Mouse (Mus musculus) midbrain, embryonic 15.5 days (tissue): ENCODE results near the gene Cox20. TPM values are rescaled to one million over a fixed set of nuclear protein-coding genes. Genes with fewer than 3 reads are reported as not detected.
A peak's percentile ranks its signal among the peaks of the same experiment; 100 is the strongest.

ENCODE experiments used
- ATAC-seq: fragments of 200-750 bp; cut with Nextera tagmentation; replicated peaks from 2 replicates; pipeline ENCODE4 v1.8.0; 2017; ENCODE audit warnings: moderate TSS enrichment
- H3K27ac ChIP-seq: fragments of 300-500 bp; sonication (generic); 2 replicates; pipeline ENCODE4 v1.5.1; 2015; ENCODE audit warnings: mild to moderate bottlenecking, inconsistent platforms
- H3K27me3 ChIP-seq: fragments of 300-500 bp; sonication (generic); replicated peaks from 2 replicates; pipeline ENCODE4 v1.6.1; 2015; ENCODE audit warnings: inconsistent platforms
- H3K36me3 ChIP-seq: fragments of 300-500 bp; sonication (generic); replicated peaks from 2 replicates; pipeline ENCODE4 v1.6.1; 2015; ENCODE audit warnings: inconsistent platforms
- H3K4me1 ChIP-seq: fragments of 300-500 bp; sonication (generic); 2 replicates; pipeline ENCODE4 v1.6.1; 2015; ENCODE audit warnings: inconsistent platforms
- H3K4me2 ChIP-seq: fragments of 300-500 bp; sonication (generic); 2 replicates; pipeline ENCODE4 v1.6.1; 2015; ENCODE audit warnings: inconsistent platforms, mild to moderate bottlenecking, moderate library complexity
- H3K4me3 ChIP-seq: fragments of 300-500 bp; sonication (generic); 2 replicates; pipeline ENCODE4 v1.5.1; 2015; ENCODE audit warnings: mild to moderate bottlenecking, inconsistent platforms
- H3K9ac ChIP-seq: fragments of 300-500 bp; sonication (generic); 2 replicates; pipeline ENCODE4 v1.6.1; 2015; ENCODE audit warnings: mild to moderate bottlenecking, inconsistent platforms
- H3K9me3 ChIP-seq: fragments of 300-500 bp; sonication (generic); 2 replicates; pipeline ENCODE4 v1.6.1; 2016; ENCODE audit warnings: inconsistent platforms
- WGBS: fragments of 180-500 bp; shearing (Covaris S2); methylation state at CpG from one replicate; pipeline ENCODE4 v1.1.7; 2015; ENCODE audit warnings: mixed read lengths; 5-methylcytosine and 5-hydroxymethylcytosine counted together
- polyA plus RNA-seq: library from polyadenylated mRNA; unstranded; fragments of >200 nt; fragmentation: Nextera tagmentation; extraction: Ambion mirVana; gene quantifications from 2 replicates; pipeline ENCODE4 v1.2.1, GENCODE M21; 2015

The Cox20 gene
- polyA plus RNA-seq, 1 experiment from 2014 or later: 107 TPM

GRCm38 (mm10) chr1:178303425-178303824 is 15.5 kb upstream of the Cox20 start:
- no peaks in the 10 kb centered on the region for H3K27me3 ChIP-seq
- no peaks in the 10 kb centered on the region for H3K9me3 ChIP-seq
- H3K36me3 ChIP-seq: no peaks in the 10 kb centered on the region
- H3K4me1 ChIP-seq: no peaks in the 10 kb centered on the region
- no peak overlapping the region for H3K9ac ChIP-seq
- no peak overlapping the region for H3K4me3 ChIP-seq
- WGBS: 17% methylated on average over 3 of the region's 3 CpGs
- no peak for ATAC-seq
- no peak overlapping the region for H3K27ac ChIP-seq
- no peak overlapping the region for H3K4me2 ChIP-seq

GRCm38 (mm10) chr1:178309487-178309886 is 9.4 kb upstream of the Cox20 start:
- WGBS: 70% methylated on average over 2 of the region's 2 CpGs
- Histone ChIP-seq H3K4me2 (no peak overlapping the region), H3K36me3 (no peaks in the 10 kb centered on the region), H3K27ac (no peak overlapping the region), H3K27me3 (no peaks in the 10 kb centered on the region), H3K9me3 (no peaks in the 10 kb centered on the region), H3K9ac (no peak overlapping the region), H3K4me3 (no peak overlapping the region), H3K4me1 (no peaks in the 10 kb centered on the region)
- ATAC-seq: no peak

GRCm38 (mm10) chr1:178310128-178310527 is 8.8 kb upstream of the Cox20 start:
- no peak overlapping the region for H3K27ac ChIP-seq
- no peak overlapping the region for H3K9ac ChIP-seq
- no peaks in the 10 kb centered on the region for H3K27me3 ChIP-seq
- WGBS: 80% methylated on average over 1 of the region's 1 CpGs
- H3K4me3 ChIP-seq: no peak overlapping the region
- H3K36me3 ChIP-seq: no peaks in the 10 kb centered on the region
- H3K4me1 ChIP-seq: no peaks in the 10 kb centered on the region
- no peak for ATAC-seq
- H3K4me2 ChIP-seq: no peak overlapping the region
- no peaks in the 10 kb centered on the region for H3K9me3 ChIP-seq

- H3K27ac ChIP-seq: no peak overlapping the region
- no peaks in the 10 kb centered on the region for H3K36me3 ChIP-seq
- WGBS: 97% methylated on average over 1 of the region's 1 CpGs
- H3K4me2 ChIP-seq: no peak overlapping the region
- no peak overlapping the region for H3K9ac ChIP-seq
- ATAC-seq: no peak
- H3K4me1 ChIP-seq: peaks cover 12% of the 10 kb centered on the region
- H3K27me3 ChIP-seq: no peaks in the 10 kb centered on the region
- no peaks in the 10 kb centered on the region for H3K9me3 ChIP-seq
- no peak overlapping the region for H3K4me3 ChIP-seq
Observed at GRCm38 (mm10) chr1:178313039-178313597, 5.8 kb upstream of the Cox20 start.

- WGBS: 88% methylated on average over 2 of the region's 2 CpGs
- no peak for ATAC-seq
- no peaks in the 10 kb centered on the region for H3K27me3 ChIP-seq
- H3K4me3 ChIP-seq: no peak overlapping the region
- no peaks in the 10 kb centered on the region for H3K36me3 ChIP-seq
- no peak overlapping the region for H3K9ac ChIP-seq
- no peaks in the 10 kb centered on the region for H3K9me3 ChIP-seq
- peaks cover 12% of the 10 kb centered on the region for H3K4me1 ChIP-seq
- no peak overlapping the region for H3K4me2 ChIP-seq
- no peak overlapping the region for H3K27ac ChIP-seq
Observed at GRCm38 (mm10) chr1:178314236-178314635, 4.7 kb upstream of the Cox20 start.

- no peak for ATAC-seq
- peak overlapping the region; percentile 90 for H3K9ac ChIP-seq
- H3K27me3 ChIP-seq: no peaks in the 10 kb centered on the region
- H3K4me2 ChIP-seq: peak overlapping the region; percentile 63
- H3K27ac ChIP-seq: peak overlapping the region; percentile 100
- H3K4me1 ChIP-seq: peaks cover 37% of the 10 kb centered on the region
- no peaks in the 10 kb centered on the region for H3K9me3 ChIP-seq
- peak overlapping the region; percentile 58 for H3K4me3 ChIP-seq
- 26% methylated on average over 10 of the region's 10 CpGs for WGBS
- peaks cover 6% of the 10 kb centered on the region; the same call in 1 of the 2 replicates for H3K36me3 ChIP-seq
Observed at GRCm38 (mm10) chr1:178317275-178318001, 1.5 kb upstream of the Cox20 start.

DNA sequence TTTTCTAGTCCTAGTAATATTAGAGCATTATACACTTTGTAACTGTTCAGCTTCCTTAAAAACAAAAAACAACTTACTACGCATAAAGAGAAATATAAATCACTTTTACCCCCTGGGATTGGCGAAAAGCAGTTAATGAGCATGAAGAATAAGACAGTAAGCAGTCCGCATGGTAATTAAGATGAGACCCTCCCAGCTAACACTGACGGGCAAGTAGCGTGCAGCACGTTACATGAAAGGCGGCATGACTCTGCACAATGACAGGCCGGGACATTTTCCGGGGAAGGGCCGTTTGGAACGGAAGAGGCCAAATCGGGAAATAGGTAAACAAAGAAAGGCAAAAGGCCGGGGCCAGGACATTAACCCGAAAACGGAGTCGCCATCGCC is 935 bp upstream of the Cox20 start:
- peaks cover 37% of the 10 kb centered on the region for H3K4me1 ChIP-seq
- peak; percentile 83 for ATAC-seq
- under 1% methylated on average over 17 of the region's 17 CpGs for WGBS

DNA sequence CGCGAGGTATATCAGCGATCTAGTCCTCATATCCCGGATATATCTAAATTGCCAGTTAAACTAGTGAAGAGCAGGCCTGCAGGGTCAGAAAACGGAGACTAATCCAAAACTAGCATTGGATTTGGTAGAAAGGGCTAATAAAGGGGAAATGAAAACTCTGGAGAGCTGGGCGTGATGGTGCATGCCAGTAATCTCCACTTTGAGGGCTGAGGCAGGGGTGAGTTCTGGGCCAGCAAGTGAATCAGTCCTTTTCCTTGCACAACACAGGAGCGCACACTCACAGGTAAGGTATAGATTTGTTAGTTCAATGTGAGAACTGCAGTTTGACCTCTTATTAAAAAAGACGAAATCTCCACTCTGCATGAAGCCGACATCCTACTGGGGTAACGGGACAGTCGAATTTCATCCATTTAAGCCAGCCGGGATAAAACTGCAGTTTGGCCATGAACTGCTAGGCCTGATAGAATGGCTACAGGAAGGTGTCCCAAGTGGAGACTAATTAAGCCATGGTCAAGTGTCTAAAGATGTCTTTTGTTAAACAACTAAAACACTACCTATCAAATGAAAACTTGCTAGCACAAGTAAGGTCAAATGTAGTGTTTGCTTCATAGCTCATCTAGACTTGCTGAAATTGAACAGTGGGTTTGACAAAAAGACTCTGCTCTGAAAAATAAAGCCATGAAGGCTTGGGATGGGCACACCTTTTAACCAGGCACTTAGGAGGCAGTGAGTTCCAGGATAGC is 536 bp downstream of the Cox20 start:
- peak overlapping the region; percentile 100 for H3K27ac ChIP-seq
- H3K36me3 ChIP-seq: peaks cover 21% of the 10 kb centered on the region; the same call in 1 of the 2 replicates
- no peaks in the 10 kb centered on the region for H3K9me3 ChIP-seq
- H3K4me3 ChIP-seq: peak overlapping the region; percentile 58
- peak overlapping the region; percentile 90 for H3K9ac ChIP-seq
- H3K4me2 ChIP-seq: peak overlapping the region; percentile 63
- under 1% methylated on average over 12 of the region's 12 CpGs for WGBS
- H3K4me1 ChIP-seq: peaks cover 37% of the 10 kb centered on the region
- H3K27me3 ChIP-seq: no peaks in the 10 kb centered on the region
- peak; percentile 26; the same call in 1 of the 2 replicates for ATAC-seq

More for the DNA sequence above, 935 bp upstream of the Cox20 start:
- Histone ChIP-seq H3K4me2 (peak overlapping the region; percentile 63), H3K9ac (peak overlapping the region; percentile 90), H3K36me3 (peaks cover 12% of the 10 kb centered on the region; the same call in 1 of the 2 replicates), H3K27me3 (no peaks in the 10 kb centered on the region), H3K4me3 (peak overlapping the region; percentile 58), H3K27ac (peak overlapping the region; percentile 100), H3K9me3 (no peaks in the 10 kb centered on the region)

GRCm38 (mm10) chr1:178320038-178320722 is 1.2 kb downstream of the Cox20 start:
- Histone ChIP-seq H3K9me3 (no peaks in the 10 kb centered on the region), H3K36me3 (peaks cover 21% of the 10 kb centered on the region; the same call in 1 of the 2 replicates), H3K9ac (peak overlapping the region; percentile 90), H3K4me3 (peak overlapping the region; percentile 58), H3K27me3 (no peaks in the 10 kb centered on the region), H3K27ac (peak overlapping the region; percentile 100), H3K4me1 (peaks cover 37% of the 10 kb centered on the region), H3K4me2 (peak overlapping the region; percentile 63)
- no peak for ATAC-seq
- WGBS: 14% methylated on average over 8 of the region's 8 CpGs

DNA sequence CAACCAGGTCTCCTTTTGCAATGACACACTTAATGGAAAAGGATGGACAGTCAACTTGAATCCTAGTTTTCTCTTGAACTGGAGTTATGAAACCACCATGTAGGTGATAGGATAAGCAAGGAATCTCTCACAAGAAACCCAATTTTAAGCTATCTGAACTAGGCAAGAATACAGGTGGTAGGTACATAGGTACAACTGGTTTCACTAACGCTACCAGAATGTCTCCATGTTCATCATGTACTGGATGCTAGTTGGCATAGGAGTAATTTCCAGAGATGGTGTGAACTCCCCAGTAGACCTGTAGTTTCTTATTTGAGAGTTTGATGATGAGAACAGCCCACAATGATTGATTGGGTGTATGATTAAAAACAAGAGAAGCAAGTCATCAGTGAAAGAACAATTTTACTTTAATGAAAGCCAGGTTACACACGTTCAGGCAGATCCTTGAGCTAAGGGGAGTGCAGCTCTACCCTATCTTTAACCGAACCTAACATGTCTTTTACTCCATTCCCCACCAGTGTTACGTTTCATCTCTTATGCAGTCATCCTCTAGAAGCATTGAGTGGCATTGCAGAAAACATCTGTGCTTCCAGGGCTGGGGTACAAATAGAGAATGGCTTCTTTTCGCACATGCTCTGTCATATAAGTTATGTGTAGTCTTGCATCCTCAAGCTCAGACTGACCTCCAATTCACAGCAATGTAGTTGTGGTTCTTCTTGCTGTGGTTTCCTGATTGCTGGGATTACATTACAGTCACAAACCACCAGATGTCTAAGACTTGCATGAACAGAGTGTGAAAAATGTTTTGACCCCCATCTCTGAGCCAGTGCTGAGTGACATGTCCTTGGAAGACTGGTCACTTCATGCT is 2.0 kb downstream of the Cox20 start:
- Histone ChIP-seq H3K27ac (peak overlapping the region; percentile 100), H3K4me2 (peak overlapping the region; percentile 63), H3K36me3 (peaks cover 21% of the 10 kb centered on the region; the same call in 1 of the 2 replicates), H3K4me1 (peaks cover 37% of the 10 kb centered on the region), H3K9ac (peak overlapping the region; percentile 90), H3K9me3 (no peaks in the 10 kb centered on the region), H3K4me3 (peak overlapping the region; percentile 58), H3K27me3 (no peaks in the 10 kb centered on the region)
- 47% methylated on average over 5 of the region's 5 CpGs for WGBS
- no peak for ATAC-seq

- Histone ChIP-seq H3K27ac (no peak overlapping the region), H3K9ac (0 out of 2 replicates have a peak overlapping the region, but pooled peaks have one; percentile 6), H3K36me3 (peaks cover 21% of the 10 kb centered on the region; the same call in 1 of the 2 replicates), H3K27me3 (no peaks in the 10 kb centered on the region), H3K4me1 (peaks cover 31% of the 10 kb centered on the region), H3K9me3 (no peaks in the 10 kb centered on the region), H3K4me2 (peak overlapping the region; percentile 63), H3K4me3 (no peak overlapping the region)
- ATAC-seq: no peak
- WGBS: 56% methylated on average over 4 of the region's 4 CpGs
Observed at GRCm38 (mm10) chr1:178321730-178322357, 2.9 kb downstream of the Cox20 start.
